Mouse (Mus musculus) heart, postnatal 0 days (tissue): ENCODE measurements around the gene Med7.

Experiments used
- CTCF ChIP-seq: IDR thresholded peaks from 2 replicates; pipeline ENCODE4 v1.5.1; 2016; ENCODE audit warnings: antibody characterized with exemption, control low read depth, low read depth
- EP300 ChIP-seq: IDR thresholded peaks from 2 replicates; pipeline ENCODE4 v1.6.1; 2016; ENCODE audit warnings: antibody characterized with exemption, low read depth

- TF ChIP-seq CTCF: no peak
- TF ChIP-seq EP300: no peak
Observed at GRCm38 (mm10) chr11:46395088-46395487, 41.6 kb upstream of the Med7 start.
